Mouse (Mus musculus) embryonic stem cell, embryonic (primary cell): ENCODE data around the gene Cbx1.

Source experiments
- CTCF ChIA-PET, 4 experiments: fragments of 300-600 bp in 2 of 4; fragments of 350-600 bp in 2 of 4; sonication (Branson Sonifier 250); formaldehyde crosslinking; loops; one replicate each; lab custom pipeline; 2022; ENCODE audit warnings: inconsistent platforms in 2 of 4; lab: Charles Lee
- POLR2A ChIA-PET, 4 experiments: fragments of 300-600 bp in 2 of 4; fragments of 350-600 bp in 2 of 4; sonication (Branson Sonifier 250); formaldehyde crosslinking; loops; one replicate each; lab custom pipeline; 2022; ENCODE audit warnings: antibody characterized with exemption in 4 of 4, inconsistent platforms in 1 of 4; lab: Charles Lee

Gene Cbx1

GRCm38 (mm10) chr11:96857446-96857845 is 68.5 kb downstream of the Cbx1 start:
- ChIA-PET POLR2A (interaction anchor here (0.5 to 3.1 kb wide), 34 partner anchors 10 to 285 kb away, joined by 3 to 16 read pairs (median 4); partner anchors contain the start of gene Nfe2l1 (in 2 of the 4)), CTCF (interaction anchor here (0.6 to 1.6 kb wide), 19 partner anchors 10 to 625 kb away, joined by 3 to 20 read pairs (median 3); partner anchors contain the start of gene Snx11 (in 1 of the 4))
